Mouse (Mus musculus) heart, embryonic 10.5 days (tissue): Measurements from ENCODE around the gene D630045J12Rik. TPM values are rescaled to one million over a fixed set of nuclear protein-coding genes. Genes with fewer than 3 reads are reported as not detected.

ENCODE experiments used
- DNase-seq: peaks from one replicate; pipeline ENCODE4 v3.0.0-alpha.2; 2017; ENCODE audit warnings: low spot score
- H3K27ac ChIP-seq: fragments of 300-500 bp; sonication (generic); 2 replicates; pipeline ENCODE4 v1.5.1; 2016; ENCODE audit warnings: mild to moderate bottlenecking
- H3K27me3 ChIP-seq: fragments of 300-500 bp; sonication (generic); 2 replicates; pipeline ENCODE4 v1.6.1; 2016; ENCODE audit warnings: mild to moderate bottlenecking; ENCODE audit not compliant: poor library complexity, insufficient read depth, severe bottlenecking
- H3K36me3 ChIP-seq: fragments of 300-500 bp; sonication (generic); 2 replicates; pipeline ENCODE4 v1.6.1; 2016; ENCODE audit warnings: mild to moderate bottlenecking, moderate library complexity
- H3K4me1 ChIP-seq: fragments of 300-500 bp; sonication (generic); 2 replicates; pipeline ENCODE4 v1.6.1; 2016; ENCODE audit warnings: mild to moderate bottlenecking
- H3K4me3 ChIP-seq: fragments of 300-500 bp; sonication (generic); 2 replicates; pipeline ENCODE4 v1.5.1; 2016; ENCODE audit warnings: mild to moderate bottlenecking, moderate library complexity
- H3K9me3 ChIP-seq: fragments of 300-500 bp; sonication (generic); 2 replicates; pipeline ENCODE4 v1.6.1; 2016; ENCODE audit warnings: mild to moderate bottlenecking, moderate library complexity
- WGBS: fragments of 180-500 bp; shearing (Covaris S2); methylation state at CpG from one replicate; pipeline ENCODE4 v1.1.7; 2016; 5-methylcytosine and 5-hydroxymethylcytosine counted together
- polyA plus RNA-seq: library from polyadenylated mRNA; unstranded; fragments of >200 nt; fragmentation: Nextera tagmentation; extraction: Ambion mirVana; gene quantifications from 2 replicates; pipeline ENCODE4 v1.2.1, GENCODE M21; 2016

The D630045J12Rik gene
- polyA plus RNA-seq, 1 experiment from 2014 or later, result 5.0 TPM

- no peaks in the 10 kb centered on the region for H3K9me3 ChIP-seq
Observed at GRCm38 (mm10) chr6:38199599-38199998, 54.2 kb downstream of the D630045J12Rik start.

GRCm38 (mm10) chr6:38198727-38199126 is 55.1 kb downstream of the D630045J12Rik start:
- Histone ChIP-seq H3K4me1 (peaks cover 26% of the 10 kb centered on the region), H3K27ac (no peak overlapping the region), H3K36me3 (peaks cover 24% of the 10 kb centered on the region), H3K27me3 (no peaks in the 10 kb centered on the region), H3K9me3 (no peaks in the 10 kb centered on the region), H3K4me3 (no peak overlapping the region)
- no peak for DNase-seq
- WGBS, result 78% methylated on average over 1 of the region's 1 CpGs

More at GRCm38 (mm10) chr6:38199599-38199998, 54.2 kb downstream of the D630045J12Rik start:
- Histone ChIP-seq H3K4me1 (peaks cover 24% of the 10 kb centered on the region), H3K4me3 (no peak overlapping the region), H3K27ac (0 out of 2 replicates have a peak overlapping the region, but pooled peaks have one; percentile 47), H3K27me3 (no peaks in the 10 kb centered on the region), H3K36me3 (peaks cover 16% of the 10 kb centered on the region)
- no peak for DNase-seq
- 80% methylated on average over 6 of the region's 6 CpGs for WGBS

GRCm38 (mm10) chr6:38196266-38197189 is 57.3 kb downstream of the D630045J12Rik start:
- Histone ChIP-seq H3K4me3 (no peak overlapping the region), H3K9me3 (no peaks in the 10 kb centered on the region), H3K27ac (0 out of 2 replicates have a peak overlapping the region, but pooled peaks have one; percentile 11), H3K4me1 (peaks cover 24% of the 10 kb centered on the region; the same call in 1 of the 2 replicates), H3K36me3 (peaks cover 24% of the 10 kb centered on the region), H3K27me3 (no peaks in the 10 kb centered on the region)
- WGBS, result 80% methylated on average over 24 of the region's 24 CpGs
- no peak for DNase-seq

- DNase-seq, result no peak
- Histone ChIP-seq H3K9me3 (no peaks in the 10 kb centered on the region), H3K27ac (no peak overlapping the region), H3K36me3 (peaks cover 24% of the 10 kb centered on the region), H3K27me3 (no peaks in the 10 kb centered on the region), H3K4me3 (no peak overlapping the region), H3K4me1 (peaks cover 24% of the 10 kb centered on the region; the same call in 1 of the 2 replicates)
- WGBS, result 85% methylated on average over 10 of the region's 10 CpGs
Observed at GRCm38 (mm10) chr6:38195306-38195705, 58.5 kb downstream of the D630045J12Rik start.

GRCm38 (mm10) chr6:38194046-38194445 is 59.8 kb downstream of the D630045J12Rik start:
- no peak overlapping the region for H3K4me3 ChIP-seq
- H3K27me3 ChIP-seq, result no peaks in the 10 kb centered on the region
- no peaks in the 10 kb centered on the region for H3K9me3 ChIP-seq
- H3K27ac ChIP-seq, result no peak overlapping the region
- H3K36me3 ChIP-seq, result peaks cover 24% of the 10 kb centered on the region
- no peak for DNase-seq
- WGBS, result 73% methylated on average over 7 of the region's 7 CpGs
- H3K4me1 ChIP-seq, result peaks cover 16% of the 10 kb centered on the region; the same call in 1 of the 2 replicates

GRCm38 (mm10) chr6:38192952-38193351 is 60.9 kb downstream of the D630045J12Rik start:
- H3K27me3 ChIP-seq, result no peaks in the 10 kb centered on the region
- H3K9me3 ChIP-seq, result no peaks in the 10 kb centered on the region
- 92% methylated on average over 7 of the region's 7 CpGs for WGBS
- peaks cover 16% of the 10 kb centered on the region; the same call in 1 of the 2 replicates for H3K4me1 ChIP-seq
- no peak for DNase-seq
- H3K27ac ChIP-seq, result no peak overlapping the region
- H3K36me3 ChIP-seq, result peaks cover 28% of the 10 kb centered on the region
- no peak overlapping the region for H3K4me3 ChIP-seq

GRCm38 (mm10) chr6:38186312-38186950 is 67.4 kb downstream of the D630045J12Rik start:
- Histone ChIP-seq H3K4me1 (peaks cover 6% of the 10 kb centered on the region; the same call in 1 of the 2 replicates), H3K4me3 (no peak overlapping the region), H3K9me3 (0 out of 2 replicates have a peak, but pooled peaks cover 3% of the 10 kb centered on the region), H3K27me3 (no peaks in the 10 kb centered on the region), H3K36me3 (peaks cover 20% of the 10 kb centered on the region), H3K27ac (no peak overlapping the region)
- WGBS, result 79% methylated on average over 8 of the region's 8 CpGs
- no peak for DNase-seq

- no peak for DNase-seq
- Histone ChIP-seq H3K36me3 (peaks cover 20% of the 10 kb centered on the region), H3K27ac (no peak overlapping the region), H3K4me3 (no peak overlapping the region), H3K9me3 (0 out of 2 replicates have a peak, but pooled peaks cover 3% of the 10 kb centered on the region), H3K4me1 (peaks cover 11% of the 10 kb centered on the region; the same call in 1 of the 2 replicates), H3K27me3 (no peaks in the 10 kb centered on the region)
- WGBS, result 81% methylated on average over 8 of the region's 8 CpGs
Observed at GRCm38 (mm10) chr6:38184791-38185190, 69.0 kb downstream of the D630045J12Rik start.

- H3K27ac ChIP-seq, result peak overlapping the region; percentile 38; the same call in 1 of the 2 replicates
- 81% methylated on average over 10 of the region's 10 CpGs for WGBS
- H3K36me3 ChIP-seq, result peaks cover 14% of the 10 kb centered on the region
Observed at GRCm38 (mm10) chr6:38181756-38182318, 72.0 kb downstream of the D630045J12Rik start.

GRCm38 (mm10) chr6:38180669-38181068 is 73.1 kb downstream of the D630045J12Rik start:
- no peak for DNase-seq
- Histone ChIP-seq H3K4me3 (no peak overlapping the region), H3K4me1 (peaks cover 20% of the 10 kb centered on the region), H3K9me3 (0 out of 2 replicates have a peak, but pooled peaks cover 3% of the 10 kb centered on the region), H3K36me3 (peaks cover 14% of the 10 kb centered on the region), H3K27me3 (no peaks in the 10 kb centered on the region), H3K27ac (0 out of 2 replicates have a peak overlapping the region, but pooled peaks have one; percentile 11)
- 54% methylated on average over 5 of the region's 5 CpGs for WGBS

More at GRCm38 (mm10) chr6:38181756-38182318, 72.0 kb downstream of the D630045J12Rik start:
- 0 out of 2 replicates have a peak, but pooled peaks cover 3% of the 10 kb centered on the region for H3K9me3 ChIP-seq
- H3K4me1 ChIP-seq, result peaks cover 20% of the 10 kb centered on the region
- no peak for DNase-seq
- H3K4me3 ChIP-seq, result no peak overlapping the region
- no peaks in the 10 kb centered on the region for H3K27me3 ChIP-seq

- DNase-seq, result no peak
- H3K27me3 ChIP-seq, result no peaks in the 10 kb centered on the region
- no peaks in the 10 kb centered on the region for H3K9me3 ChIP-seq
- 67% methylated on average over 6 of the region's 6 CpGs for WGBS
- no peak overlapping the region for H3K27ac ChIP-seq
- no peak overlapping the region for H3K4me3 ChIP-seq
- H3K4me1 ChIP-seq, result peaks cover 1% of the 10 kb centered on the region; the same call in 1 of the 2 replicates
- peaks cover 48% of the 10 kb centered on the region for H3K36me3 ChIP-seq
Observed at GRCm38 (mm10) chr6:38165385-38165784, 88.4 kb downstream of the D630045J12Rik start.

GRCm38 (mm10) chr6:38164705-38165104 is 89.1 kb downstream of the D630045J12Rik start:
- Histone ChIP-seq H3K36me3 (peaks cover 41% of the 10 kb centered on the region), H3K4me1 (peaks cover 2% of the 10 kb centered on the region; the same call in 1 of the 2 replicates), H3K27me3 (no peaks in the 10 kb centered on the region), H3K9me3 (no peaks in the 10 kb centered on the region), H3K27ac (no peak overlapping the region), H3K4me3 (no peak overlapping the region)
- no peak for DNase-seq
- WGBS, result 88% methylated on average over 6 of the region's 6 CpGs
